ENCODE assay signal across 15 mouse cellular contexts in genomic region chr11:79293025-79293424, GRCm38 (mm10). TPM values are rescaled to one million over a fixed set of nuclear protein-coding genes. Genes with fewer than 3 reads are reported as not detected.
"Had no signal": no experiment of that assay in that cellular context is flagged by ENCODE, and none has a peak within 500 bp of the region (broad histone marks: within the 10 kb centered on the region; RNA-seq: fewer than 3 reads in every experiment).

No protein-coding gene starts in this region.

- H3K27me3 ChIP-seq: limb, embryonic 12.5 days; liver, embryonic 13.5 days; midbrain, embryonic 13.5 days had no signal

- H3K4me1 ChIP-seq: midbrain, embryonic 13.5 days had no signal

- ATAC-seq: hindbrain, postnatal 0 days; midbrain, embryonic 13.5 days had no signal

- H3K4me3 ChIP-seq: layer of hippocampus, adult 2 months; limb, embryonic 12.5 days; liver, embryonic 13.5 days; midbrain, embryonic 13.5 days had no signal

- H3K4me2 ChIP-seq: limb, embryonic 12.5 days; liver, embryonic 13.5 days; midbrain, embryonic 13.5 days had no signal

- H3K9ac ChIP-seq: limb, embryonic 12.5 days; liver, embryonic 13.5 days; midbrain, embryonic 13.5 days had no signal

- H3K9me3 ChIP-seq: limb, embryonic 12.5 days; liver, embryonic 13.5 days; midbrain, embryonic 13.5 days had no signal

- H3K36me3 ChIP-seq: limb, embryonic 12.5 days; liver, embryonic 13.5 days; midbrain, embryonic 13.5 days had no signal

- DNase-seq: kidney, postnatal 4 days; liver; liver, embryonic 13.5 days; lung, adult 18-20 months; right cerebral cortex, postnatal 14 days; thymus, postnatal 36 days had no signal

- H3K27ac ChIP-seq: hindbrain, postnatal 0 days; layer of hippocampus, adult 2 months; liver, embryonic 13.5 days; midbrain, embryonic 13.5 days had no signal

RNA-seq across cellular contexts. Expression of gene Gm9964, which starts 3.7 kb away (rescaled TPM):
- total RNA-seq: hindbrain, postnatal 0 days; layer of hippocampus, adult 2 months; megakaryocyte progenitor cell, adult 5-6 weeks; midbrain, postnatal 0 days had no signal
- polyA plus RNA-seq: hindbrain, postnatal 0 days; intestine, embryonic 14.5 days; limb, embryonic 12.5 days; liver, embryonic 13.5 days; lung, embryonic 16.5 days; midbrain, embryonic 13.5 days; stomach, embryonic 14.5 days had no signal
